Comparison of ENCODE assay signal across 17 mouse cellular contexts in genomic region chr6:137053006-137053405, GRCm38 (mm10).
"Had no signal": no experiment of that assay in that cellular context is flagged by ENCODE, and none has a peak within 500 bp of the region (broad histone marks: within the 10 kb centered on the region; RNA-seq: fewer than 3 reads in every experiment).

No protein-coding gene starts in this region.

- H3K27ac ChIP-seq: heart, embryonic 13.5 days; heart, embryonic 15.5 days; hindbrain, embryonic 10.5 days; hindbrain, embryonic 12.5 days; hindbrain, embryonic 13.5 days; hindbrain, embryonic 14.5 days; hindbrain, embryonic 15.5 days; hindbrain, postnatal 0 days; intestine, embryonic 15.5 days; kidney, embryonic 15.5 days; kidney, postnatal 0 days; layer of hippocampus, adult 2 months; left cerebral cortex, adult 2 months had no signal

- H3K27me3 ChIP-seq: heart, embryonic 12.5 days; heart, embryonic 13.5 days; heart, embryonic 15.5 days; hindbrain, embryonic 12.5 days; hindbrain, embryonic 13.5 days; hindbrain, embryonic 15.5 days; intestine, embryonic 15.5 days; kidney, embryonic 15.5 days had no signal

- H3K9me3 ChIP-seq: heart, embryonic 15.5 days; hindbrain, embryonic 13.5 days; hindbrain, embryonic 15.5 days; intestine, embryonic 15.5 days had no signal

- DNase-seq: kidney, adult 11 months; layer of hippocampus, adult 9-11 months; layer of hippocampus, postnatal 36 days had no signal

- H3K4me1 ChIP-seq: heart, embryonic 12.5 days; heart, embryonic 13.5 days; heart, embryonic 15.5 days; hindbrain, embryonic 10.5 days; hindbrain, embryonic 12.5 days; hindbrain, embryonic 13.5 days; hindbrain, embryonic 15.5 days; intestine, embryonic 15.5 days; kidney, embryonic 15.5 days had no signal

- H3K4me3 ChIP-seq: heart, embryonic 12.5 days; heart, embryonic 13.5 days; heart, embryonic 15.5 days; hindbrain, embryonic 10.5 days; hindbrain, embryonic 12.5 days; hindbrain, embryonic 13.5 days; hindbrain, embryonic 15.5 days; intestine, embryonic 15.5 days; kidney, embryonic 15.5 days; layer of hippocampus, adult 2 months; left cerebral cortex, adult 2 months had no signal

- H3K36me3 ChIP-seq: heart, embryonic 12.5 days; heart, embryonic 13.5 days; heart, embryonic 15.5 days; hindbrain, embryonic 10.5 days; hindbrain, embryonic 12.5 days; hindbrain, embryonic 15.5 days; intestine, embryonic 15.5 days; kidney, embryonic 15.5 days had no signal
